Mouse (Mus musculus): ENCODE results near the gene Gm28047.
"Not testable (repeated sequence)": the region's sequence is repeated elsewhere in the genome, so short reads cannot be mapped to it uniquely, and the experiment has no call there.

Gm28047 gene

GRCm38 (mm10) chr15:102624970-102625686 is at the start of gene Gm28047, which contains the start of gene Atf7:
Gm28047 (minus strand) TSS chr15:102625067.
Atf7 (minus strand) TSS chr15:102625464.
- peak; percentile 100 for DNase-seq

DNA sequence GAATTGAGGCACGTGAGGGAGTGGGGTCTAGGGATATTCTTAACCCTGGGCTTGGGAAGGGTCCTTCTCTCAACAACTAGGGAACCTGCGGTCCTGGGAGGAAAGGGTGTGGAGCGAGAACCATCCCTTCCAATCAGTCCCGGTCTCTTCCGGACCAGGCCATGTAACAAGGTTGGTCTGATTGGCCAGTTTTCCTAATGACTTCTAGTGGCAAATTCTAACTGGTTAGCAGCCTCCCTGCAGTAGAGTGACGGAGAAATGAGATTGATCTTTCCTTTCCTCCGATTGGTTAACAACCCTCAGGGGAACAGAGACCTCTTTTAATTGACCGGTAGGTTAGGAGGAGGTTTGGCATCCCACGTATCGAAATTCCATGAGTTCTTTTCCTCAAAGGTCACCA is 48.7 kb upstream of the Gm28047 start:
- DNase-seq: peak; percentile 99

DNA sequence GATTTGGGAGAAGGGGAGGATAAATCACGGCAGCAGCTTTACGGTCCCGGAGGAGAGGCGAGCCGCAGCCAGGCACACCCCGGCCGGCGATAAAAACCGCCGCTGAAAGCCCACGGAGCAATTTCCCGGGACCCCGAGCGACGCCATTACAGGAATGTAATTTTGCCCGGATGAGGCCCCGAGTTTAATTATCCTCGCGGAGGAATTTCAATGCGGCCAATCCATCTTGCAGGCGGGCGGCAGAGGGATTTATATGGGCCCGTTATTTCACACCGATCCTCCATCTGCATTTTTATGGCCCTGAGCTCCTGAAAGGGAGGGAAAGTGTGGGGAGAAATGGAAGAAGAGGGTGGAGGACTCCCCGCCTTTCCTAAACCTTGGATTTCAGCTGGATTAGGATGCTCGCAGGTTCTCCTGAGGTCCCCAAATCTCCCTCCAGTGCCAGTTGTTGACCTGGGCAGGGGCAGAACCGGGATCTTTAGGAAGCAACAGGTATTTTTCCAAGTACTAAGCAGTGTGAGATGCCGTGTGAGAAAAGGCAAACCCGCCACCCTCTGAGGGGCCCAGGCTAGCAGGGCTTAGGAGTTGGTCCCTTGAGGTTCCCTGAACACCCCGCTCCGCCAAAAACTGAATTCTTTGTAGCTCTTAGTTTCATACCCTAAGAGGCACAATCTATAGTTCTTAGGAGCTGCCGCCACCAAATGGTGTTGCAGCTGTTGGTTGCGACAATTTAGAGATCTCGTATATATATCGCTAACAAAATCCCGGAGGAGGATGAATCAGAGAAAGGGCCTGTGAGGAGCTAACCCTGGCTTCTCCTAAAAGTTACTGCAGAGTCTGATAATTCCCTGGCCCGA is 47.6 kb upstream of the Gm28047 start, which contains the start of gene Atp5g2:
Gene Atp5g2, minus strand, starts transcription at position 138 of the 857 bp plus-strand sequence.
- peak; percentile 96 for DNase-seq

DNA sequence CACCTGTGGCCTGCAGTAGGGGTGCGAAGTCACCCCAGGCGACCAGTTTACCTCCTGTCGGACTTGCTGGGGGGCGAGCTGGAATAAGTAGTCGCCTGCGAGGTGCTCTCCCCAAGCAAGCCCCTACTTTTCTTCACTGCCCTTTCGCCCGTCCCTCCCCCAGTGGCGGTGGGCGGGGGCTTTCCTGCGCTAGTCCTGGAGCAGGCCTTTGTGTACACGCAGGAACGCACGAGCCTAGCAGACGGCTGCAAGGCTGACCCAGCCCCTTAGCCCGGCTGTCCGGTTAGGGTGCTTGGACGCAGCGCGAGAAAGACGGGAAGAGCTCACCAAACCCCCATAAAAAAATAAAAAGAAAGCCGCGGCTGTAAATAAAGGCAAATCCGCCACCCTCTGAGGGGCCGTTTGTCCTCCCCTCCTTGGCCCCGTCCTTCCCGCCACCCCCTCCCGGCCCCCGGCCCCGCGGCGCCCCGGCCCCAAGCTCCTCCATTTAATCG is 46.9 kb upstream of the Gm28047 start:
- peak; percentile 99 for DNase-seq

DNA sequence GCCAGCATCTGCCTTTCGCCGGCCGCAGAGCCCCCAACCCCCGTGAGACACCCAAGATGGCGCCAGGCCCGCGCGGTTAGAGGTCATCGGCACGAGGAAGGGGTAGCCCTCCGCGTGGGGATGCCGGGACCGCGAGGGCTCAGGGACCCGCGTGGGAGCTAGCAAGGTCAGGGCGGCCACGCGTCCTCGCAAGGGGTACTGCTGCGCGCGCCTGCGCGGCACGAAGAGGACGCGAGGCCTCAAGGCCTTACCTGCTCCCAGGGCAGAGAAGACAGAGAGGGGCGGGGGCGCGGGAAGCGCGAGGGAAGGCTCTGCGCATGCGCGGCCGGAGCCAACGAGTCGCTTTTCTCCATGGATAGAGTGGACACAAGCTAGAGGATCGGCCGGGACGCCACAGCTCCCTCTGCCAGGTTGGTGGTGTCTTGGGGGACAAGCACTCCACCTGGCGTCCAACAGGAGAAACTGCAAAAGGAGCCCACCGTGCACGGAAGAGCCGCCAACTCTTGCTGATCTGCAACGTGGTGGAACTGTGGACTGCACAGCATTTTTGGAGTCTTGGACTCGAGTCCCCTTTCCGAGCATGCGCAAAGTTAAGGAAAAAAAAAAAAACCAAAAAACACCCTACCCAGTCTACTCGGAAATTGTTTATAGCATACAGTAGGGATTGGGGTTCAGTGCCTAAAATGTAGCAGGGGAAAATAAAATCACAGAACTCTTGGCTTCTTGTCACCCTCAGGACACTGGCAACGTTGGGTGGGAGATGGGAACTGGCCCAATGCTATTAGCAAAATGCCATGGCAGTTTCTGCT is 46.1 kb upstream of the Gm28047 start:
- DNase-seq: peak; percentile 100

GRCm38 (mm10) chr15:102670281-102670680 is 45.4 kb upstream of the Gm28047 start:
- no peak for DNase-seq

DNA sequence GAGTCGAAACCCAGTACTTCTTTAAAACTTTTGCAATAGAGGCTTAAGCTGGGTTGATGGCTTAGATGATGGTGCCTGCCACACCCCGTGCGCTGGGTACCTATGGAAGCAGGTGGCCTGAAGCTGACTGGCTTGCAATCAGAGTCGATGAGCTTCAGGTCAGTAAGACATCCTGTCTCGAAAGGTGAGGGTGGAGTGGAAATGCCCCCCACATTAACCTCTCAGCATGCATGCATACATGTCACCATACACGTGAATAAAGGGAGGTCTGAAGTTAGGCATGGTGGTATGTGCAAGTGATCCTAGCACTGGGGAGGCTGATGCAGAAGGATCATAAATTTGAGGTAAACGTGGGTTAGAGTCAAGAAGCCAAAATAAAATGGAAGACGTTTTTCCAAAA is 44.7 kb upstream of the Gm28047 start:
- peak; percentile 87 for DNase-seq

DNA sequence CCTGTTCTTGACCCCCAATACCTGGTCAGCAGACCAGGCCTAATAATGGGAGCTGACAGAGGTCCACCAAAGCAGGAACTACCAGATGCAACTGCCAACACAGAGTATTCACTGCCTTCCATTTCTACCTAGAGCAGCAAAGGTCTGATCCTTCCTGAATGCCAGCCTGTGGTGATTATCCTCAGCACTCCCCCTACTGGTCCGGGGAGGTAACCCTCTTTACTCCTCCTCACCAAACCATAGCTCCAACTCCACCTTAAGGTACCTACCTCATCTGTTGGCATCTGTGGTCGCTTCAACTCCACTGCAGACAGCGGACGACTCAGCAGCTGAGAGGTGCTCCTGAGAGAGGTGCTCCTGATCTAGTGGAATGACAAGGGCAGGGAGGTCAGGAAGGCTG is 40.6 kb upstream of the Gm28047 start:
- peak; percentile 90 for DNase-seq

GRCm38 (mm10) chr15:102663825-102664224 is 39.0 kb upstream of the Gm28047 start:
- DNase-seq: no peak

- DNase-seq: not testable (repeated sequence)
These were observed 37.7 kb upstream of the Gm28047 start for GRCm38 (mm10) chr15:102662601-102663000.

DNA sequence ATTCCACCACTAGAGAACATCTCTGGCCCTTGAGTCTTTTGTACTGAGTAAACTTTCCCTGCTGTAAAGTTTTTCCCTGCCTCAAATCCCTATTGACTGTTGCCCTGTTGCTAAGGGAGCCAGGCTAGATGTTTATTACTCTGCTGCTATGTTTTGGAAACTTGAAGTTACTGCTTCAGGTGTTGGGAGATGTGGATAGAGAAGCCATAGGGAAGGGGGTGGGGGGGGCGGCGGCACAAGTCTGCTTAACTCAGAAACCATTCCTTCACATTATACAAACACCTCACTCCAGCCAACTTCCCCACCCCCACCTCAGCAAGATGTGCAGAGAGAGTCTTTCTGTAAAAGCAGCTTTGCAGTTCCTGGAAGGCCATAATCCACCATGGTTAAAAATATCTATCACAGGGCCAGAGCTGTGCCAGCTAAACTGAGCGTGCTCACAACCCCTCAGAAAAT is 33.1 kb upstream of the Gm28047 start:
- peak; percentile 89 for DNase-seq

- DNase-seq: peak; percentile 98
These were observed 31.8 kb upstream of the Gm28047 start for GRCm38 (mm10) chr15:102656658-102657057.

- DNase-seq: not testable (repeated sequence)
These were observed 27.2 kb upstream of the Gm28047 start for GRCm38 (mm10) chr15:102651928-102652660.

GRCm38 (mm10) chr15:102651107-102651506 is 26.2 kb upstream of the Gm28047 start:
- DNase-seq: no peak

GRCm38 (mm10) chr15:102635817-102636216 is 10.9 kb upstream of the Gm28047 start:
- DNase-seq: peak; percentile 77

- peak; percentile 61 for DNase-seq
These were observed 9.8 kb upstream of the Gm28047 start for GRCm38 (mm10) chr15:102634684-102635083.

- DNase-seq: no peak
These were observed 804 bp upstream of the Gm28047 start for GRCm38 (mm10) chr15:102625687-102626055.

- no peak for DNase-seq
These were observed 437 bp downstream of the Gm28047 start for GRCm38 (mm10) chr15:102624291-102624969.

GRCm38 (mm10) chr15:102623121-102623520 is 1.7 kb downstream of the Gm28047 start:
- no peak for DNase-seq

- DNase-seq: no peak
These were observed 2.3 kb downstream of the Gm28047 start for GRCm38 (mm10) chr15:102622536-102622935.

- peak; percentile 1 for DNase-seq
These were observed 4.1 kb downstream of the Gm28047 start for GRCm38 (mm10) chr15:102620765-102621164.
